Mouse (Mus musculus) common myeloid progenitor, adult 5-6 weeks (primary cell): ENCODE measurements at regions not wholly inside any gene's neighbourhood (a gene's known extent, or its start where the extent isn't known, plus 50 kb on each side); places are given as distances from the start of the nearest gene placed in this dataset.

Experiments used
- ATAC-seq: replicated peaks from 2 replicates; pipeline ENCODE4 v1.8.0; 2016; ENCODE audit warnings: low read depth, mild to moderate bottlenecking, moderate TSS enrichment, inconsistent platforms; ENCODE audit not compliant: poor library complexity, severe bottlenecking

- no peak for ATAC-seq
Observed at GRCm38 (mm10) chr4:93225105-93225504, 110.2 kb downstream of the Tusc1 start.

DNA sequence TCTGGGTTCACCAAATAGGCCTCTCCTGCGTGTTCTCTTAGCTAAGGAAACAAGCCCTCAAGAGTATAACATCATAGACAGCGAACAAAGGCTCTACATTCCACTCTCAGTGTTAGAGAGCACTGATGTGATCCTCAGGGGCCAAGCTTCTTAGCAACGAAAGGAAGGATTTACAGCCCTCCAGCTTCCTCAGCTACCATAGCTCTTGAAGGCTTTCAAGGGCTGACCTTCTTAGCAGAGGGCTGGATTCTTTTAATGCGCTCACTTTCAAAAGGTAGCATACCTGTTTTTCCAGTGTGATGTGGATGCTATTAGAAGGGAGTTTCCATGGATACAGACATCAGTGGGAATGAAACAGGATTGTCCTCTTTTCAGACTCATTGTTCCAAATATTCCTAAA, 114.6 kb downstream of the Tusc1 start:
- no peak for ATAC-seq

GRCm38 (mm10) chr4:93208399-93208798, 126.9 kb downstream of the Tusc1 start:
- ATAC-seq = 0 out of 2 replicates have a peak, but pooled peaks have one; percentile 32

- ATAC-seq = no peak
Observed at GRCm38 (mm10) chr4:93199811-93200210, 135.5 kb downstream of the Tusc1 start.

DNA sequence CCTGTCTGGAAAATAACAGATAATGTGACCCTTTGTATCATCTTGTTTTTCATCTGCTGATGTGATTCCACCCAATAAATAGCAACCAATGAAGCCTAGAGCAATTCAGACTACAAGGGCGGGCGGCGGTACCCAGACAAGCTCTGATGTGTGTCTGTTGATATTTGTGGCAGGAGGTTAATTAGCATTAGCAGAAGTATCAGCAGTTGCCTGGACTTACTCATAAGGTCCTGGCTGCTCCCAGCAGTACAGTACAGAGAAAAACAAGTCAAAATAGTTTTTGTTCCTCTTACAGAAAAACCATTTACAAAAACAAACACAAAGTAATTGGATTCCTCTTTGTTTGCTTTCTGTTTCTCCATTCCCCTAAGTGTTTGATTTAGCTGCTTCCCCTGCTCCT, 151.0 kb downstream of the Tusc1 start:
- no peak for ATAC-seq
